Mouse (Mus musculus) liver, postnatal 0 days (tissue): ENCODE results near the gene Kif23. TPM values are rescaled to one million over a fixed set of nuclear protein-coding genes. Genes with fewer than 3 reads are reported as not detected.

Source experiments
- ATAC-seq: fragments of 200-750 bp; cut with Nextera tagmentation; 2 replicates; pipeline ENCODE4 v1.8.0; 2017; ENCODE audit warnings: mild to moderate bottlenecking, moderate library complexity
- DNase-seq: peaks from one replicate; pipeline ENCODE4 v3.0.0-alpha.2; 2016
- H3K27ac ChIP-seq: fragments of 300-500 bp; sonication (generic); 2 replicates; pipeline ENCODE4 v1.5.1; 2014; ENCODE audit warnings: antibody characterized with exemption, moderate library complexity, mild to moderate bottlenecking, low read depth
- H3K27me3 ChIP-seq: fragments of 300-500 bp; sonication (generic); 2 replicates; pipeline ENCODE4 v1.6.1; 2014; ENCODE audit warnings: low read length, control low read depth, mixed read lengths; ENCODE audit not compliant: insufficient read depth
- H3K36me3 ChIP-seq: fragments of 300-500 bp; sonication (generic); replicated peaks from 2 replicates; pipeline ENCODE4 v1.6.1; 2014; ENCODE audit warnings: mild to moderate bottlenecking, control low read depth, low read length, moderate library complexity, mixed read lengths; ENCODE audit not compliant: insufficient read depth
- H3K4me1 ChIP-seq: fragments of 300-500 bp; sonication (generic); 2 replicates; pipeline ENCODE4 v1.6.1; 2014; ENCODE audit warnings: antibody characterized with exemption, mild to moderate bottlenecking, control low read depth; ENCODE audit not compliant: insufficient read depth
- H3K4me2 ChIP-seq: fragments of 300-500 bp; sonication (generic); 2 replicates; pipeline ENCODE4 v1.6.1; 2014; ENCODE audit warnings: low read depth, mild to moderate bottlenecking, low read length, moderate library complexity, mixed read lengths
- H3K4me3 ChIP-seq: fragments of 300-500 bp; sonication (generic); 2 replicates; pipeline ENCODE4 v1.5.1; 2014; ENCODE audit warnings: low read depth, low read length
- H3K9ac ChIP-seq: fragments of 300-500 bp; sonication (generic); replicated peaks from 2 replicates; pipeline ENCODE4 v1.6.1; 2014; ENCODE audit warnings: mild to moderate bottlenecking, moderate library complexity
- H3K9me3 ChIP-seq: fragments of 300-500 bp; sonication (generic); 2 replicates; pipeline ENCODE4 v1.6.1; 2016; ENCODE audit warnings: mild to moderate bottlenecking, control low read depth, low read length, mixed read lengths
- CTCF ChIP-seq: sonication (generic); IDR thresholded peaks from 2 replicates; pipeline ENCODE4 v1.5.1; 2016; ENCODE audit warnings: antibody characterized with exemption, low read depth
- EP300 ChIP-seq: IDR thresholded peaks from 2 replicates; pipeline ENCODE4 v1.6.1; 2016; ENCODE audit warnings: antibody characterized with exemption, low read depth, mild to moderate bottlenecking
- WGBS: fragments of 180-500 bp; shearing (Covaris S2); extraction: QIAGEN DNeasy Blood & Tissue Kit; methylation state at CpG from one replicate; pipeline ENCODE4 v1.1.7; 2014; ENCODE audit not compliant: insufficient replicate concordance; 5-methylcytosine and 5-hydroxymethylcytosine counted together
- polyA plus RNA-seq: library from polyadenylated mRNA; unstranded; fragments of >200 nt; fragmentation: Nextera tagmentation; extraction: Ambion mirVana; gene quantifications from 2 replicates; pipeline ENCODE4 v1.2.1, GENCODE M21; 2015

Kif23 gene
- polyA plus RNA-seq, 1 experiment from 2014 or later = 28.8 TPM

GRCm38 (mm10) chr9:61932009-61932408 lies 14.6 kb downstream of the Kif23 start:
- H3K36me3 ChIP-seq = peaks cover 87% of the 10 kb centered on the region
- no peaks in the 10 kb centered on the region for H3K9me3 ChIP-seq
- DNase-seq (no peak), ATAC-seq (no peak)
- H3K4me1 ChIP-seq = no peaks in the 10 kb centered on the region
- H3K4me2 ChIP-seq = no peak overlapping the region
- TF ChIP-seq EP300 (no peak), CTCF (no peak)
- 41% methylated on average over 3 of the region's 3 CpGs for WGBS
- H3K9ac ChIP-seq = no peak overlapping the region
- no peak overlapping the region for H3K27ac ChIP-seq
- no peak overlapping the region for H3K4me3 ChIP-seq
- no peaks in the 10 kb centered on the region for H3K27me3 ChIP-seq

GRCm38 (mm10) chr9:61925086-61925660 lies 21.4 kb downstream of the Kif23 start:
- no peak for DNase-seq
- H3K4me2 ChIP-seq = no peak overlapping the region
- no peak overlapping the region for H3K9ac ChIP-seq
- ATAC-seq = no peak
- H3K27ac ChIP-seq = no peak overlapping the region
- H3K27me3 ChIP-seq = no peaks in the 10 kb centered on the region
- peaks cover 92% of the 10 kb centered on the region for H3K36me3 ChIP-seq
- no peak overlapping the region for H3K4me3 ChIP-seq
- no peaks in the 10 kb centered on the region for H3K4me1 ChIP-seq
- 47% methylated on average over 10 of the region's 10 CpGs for WGBS
- TF ChIP-seq CTCF (no peak), EP300 (no peak)
- H3K9me3 ChIP-seq = no peaks in the 10 kb centered on the region

DNA sequence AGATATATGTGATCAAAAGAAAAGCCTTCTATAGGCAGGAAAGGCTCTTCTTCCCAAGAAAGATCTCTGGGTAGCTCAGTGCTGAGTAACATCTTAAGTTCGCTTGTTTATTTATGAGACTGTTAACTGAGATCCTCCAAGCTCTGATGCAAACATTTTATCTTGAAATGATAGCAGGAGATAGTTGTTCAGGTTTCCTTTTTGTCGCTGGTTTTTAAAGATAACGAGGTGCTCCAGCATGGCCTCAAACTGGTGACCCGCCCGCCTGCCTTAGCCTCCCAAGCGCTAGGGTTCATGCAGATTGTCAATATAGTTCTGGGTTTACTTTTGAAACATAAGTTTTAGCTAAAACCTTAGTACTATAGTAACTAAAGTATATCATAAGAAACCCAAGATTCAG lies 26.2 kb downstream of the Kif23 start:
- no peak overlapping the region for H3K4me2 ChIP-seq
- H3K27ac ChIP-seq = no peak overlapping the region
- no peaks in the 10 kb centered on the region; the same call in 1 of the 2 replicates for H3K4me1 ChIP-seq
- no peaks in the 10 kb centered on the region for H3K9me3 ChIP-seq
- no peak overlapping the region for H3K4me3 ChIP-seq
- H3K36me3 ChIP-seq = peaks cover 73% of the 10 kb centered on the region
- DNase-seq (no peak), ATAC-seq (no peak)
- WGBS = 57% methylated on average over 6 of the region's 6 CpGs
- TF ChIP-seq CTCF (no peak), EP300 (no peak)
- H3K9ac ChIP-seq = no peak overlapping the region
- H3K27me3 ChIP-seq = no peaks in the 10 kb centered on the region

- WGBS = 85% methylated on average over 5 of the region's 5 CpGs
- no peak for ATAC-seq
- H3K36me3 ChIP-seq = peaks cover 65% of the 10 kb centered on the region
These were observed 27.1 kb downstream of the Kif23 start for GRCm38 (mm10) chr9:61919464-61919863.

GRCm38 (mm10) chr9:61917436-61917835 lies 29.1 kb downstream of the Kif23 start:
- WGBS = 84% methylated on average over 6 of the region's 6 CpGs
- peaks cover 52% of the 10 kb centered on the region for H3K36me3 ChIP-seq
- H3K27me3 ChIP-seq = no peaks in the 10 kb centered on the region
- H3K4me2 ChIP-seq = no peak overlapping the region
- peaks cover 8% of the 10 kb centered on the region for H3K4me1 ChIP-seq
- H3K9ac ChIP-seq = no peak overlapping the region
- H3K9me3 ChIP-seq = no peaks in the 10 kb centered on the region
- no peak for DNase-seq
- H3K4me3 ChIP-seq = no peak overlapping the region
- TF ChIP-seq CTCF (no peak), EP300 (no peak)
- no peak for ATAC-seq
- no peak overlapping the region for H3K27ac ChIP-seq

More at GRCm38 (mm10) chr9:61919464-61919863, 27.1 kb downstream of the Kif23 start:
- Histone ChIP-seq H3K9ac (no peak overlapping the region), H3K4me1 (no peaks in the 10 kb centered on the region; the same call in 1 of the 2 replicates), H3K4me2 (no peak overlapping the region), H3K27me3 (no peaks in the 10 kb centered on the region), H3K4me3 (no peak overlapping the region), H3K9me3 (no peaks in the 10 kb centered on the region), H3K27ac (no peak overlapping the region)
- no peak for DNase-seq
- no peak for TF ChIP-seq EP300
- no peak for TF ChIP-seq CTCF

GRCm38 (mm10) chr9:61916986-61917385 lies 29.6 kb downstream of the Kif23 start:
- Histone ChIP-seq H3K27me3 (no peaks in the 10 kb centered on the region), H3K9me3 (no peaks in the 10 kb centered on the region), H3K9ac (no peak overlapping the region), H3K27ac (no peak overlapping the region), H3K4me3 (no peak overlapping the region), H3K4me1 (peaks cover 8% of the 10 kb centered on the region), H3K36me3 (peaks cover 52% of the 10 kb centered on the region), H3K4me2 (no peak overlapping the region)
- WGBS = 56% methylated on average over 3 of the region's 3 CpGs
- ATAC-seq (no peak), DNase-seq (no peak)
- TF ChIP-seq EP300 (no peak), CTCF (no peak)
